8 mouse cellular contexts compared by ENCODE assay signal in the genomic region with DNA sequence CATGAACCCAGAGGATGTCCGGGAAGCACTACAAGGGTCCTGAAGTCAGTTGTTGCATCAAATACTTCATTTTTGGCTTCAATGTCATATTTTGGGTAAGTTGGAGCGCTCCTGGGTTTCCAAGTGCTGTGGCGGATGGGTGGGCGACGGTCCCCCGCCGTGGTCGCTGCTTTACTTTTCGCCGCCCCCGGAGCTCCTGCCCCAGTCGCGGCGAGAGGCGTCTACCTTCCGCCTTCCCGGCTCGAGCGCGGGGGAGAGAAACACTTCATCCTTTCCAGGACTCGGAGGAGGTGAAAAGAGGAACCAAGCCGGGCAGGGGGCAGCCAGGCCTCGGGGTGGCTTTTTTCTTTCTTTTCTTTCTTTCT. TPM values are rescaled to one million over a fixed set of nuclear protein-coding genes. Genes with fewer than 3 reads are reported as not detected.
DNase-seq lines count a peak whose midpoint lies in the region.

No protein-coding gene starts in this region.

- peak overlapping the region; percentile 64 for H3K4me3 ChIP-seq in brown adipose tissue, adult 24 weeks (ENCODE audit: insufficient read depth, low read depth, low read length)
- peak overlapping the region; percentile 85 for H3K4me3 ChIP-seq in midbrain, embryonic 10.5 days

- DNase-seq in ovary, postnatal 14 days (ENCODE audit: low spot score), result peak; percentile 25
- DNase-seq in ovary, postnatal 10 days (ENCODE audit: low spot score), result no peak
- DNase-seq in heart, adult 8-10 months (ENCODE audit: low spot score), result peak; percentile 14
- peak; percentile 20 to 48 for DNase-seq in kidney, postnatal 25 days
- DNase-seq in midbrain, embryonic 10.5 days (ENCODE audit: low spot score), result peak; percentile 66
- DNase-seq in thymus, postnatal 0 days (ENCODE audit: low spot score), result peak; percentile 43
- no peak for DNase-seq in adipocyte (ENCODE audit: low spot score)

- H3K27me3 ChIP-seq in midbrain, embryonic 10.5 days (ENCODE audit: low read depth, poor library complexity, severe bottlenecking), result peaks cover 19% of the 10 kb centered on the region

- no peaks in the 10 kb centered on the region for H3K36me3 ChIP-seq in midbrain, embryonic 10.5 days

- H3K9me3 ChIP-seq in midbrain, embryonic 10.5 days (replicated peaks), result no peaks in the 10 kb centered on the region

- under 1% methylated on average over 23 of the region's 23 CpGs for WGBS in midbrain, embryonic 10.5 days

- peaks cover 7% of the 10 kb centered on the region; the same call in 1 of the 2 replicates for H3K4me1 ChIP-seq in brown adipose tissue, adult 24 weeks (ENCODE audit: control insufficient read depth, insufficient read depth, insufficient read length, low read length)
- peaks cover 36% of the 10 kb centered on the region for H3K4me1 ChIP-seq in midbrain, embryonic 10.5 days

- peak overlapping the region; percentile 31; the same call in 1 of the 2 replicates for H3K27ac ChIP-seq in brown adipose tissue, adult 24 weeks (replicated peaks; ENCODE audit: low read depth, low read length)
- H3K27ac ChIP-seq in midbrain, embryonic 10.5 days (replicated peaks), result peak overlapping the region; percentile 94

RNA-seq across cellular contexts. Expression of a gene that starts 0.6 kb away (rescaled TPM):
- 6.7 and 9.6 TPM in 2 replicates for polyA plus RNA-seq in brown adipose tissue, adult 24 weeks (2012; ENCODE audit: insufficient read depth, insufficient read length, missing spikeins)
- 1 to 10 TPM; 4.2 to 6.7 (median 5.1) TPM for total RNA-seq in heart, adult 8-10 months (2022)
- polyA plus RNA-seq in midbrain, embryonic 10.5 days (2016; fragmentation: Nextera tagmentation; extraction: Ambion mirVana), result 28.1 and 31.7 TPM in 2 replicates
- polyA plus RNA-seq in thymus, postnatal 0 days (2015; fragmentation: Nextera tagmentation; extraction: Ambion mirVana), result 16.8 and 17.5 TPM in 2 replicates

Comparison
In these comparisons a context has a peak if more than half of its experiments do, and no peak if none do; other contexts are left out.
1. DNase-seq: peak in ovary, postnatal 14 days (single experiment), heart, adult 8-10 months (single experiment), kidney, postnatal 25 days (2 of 2), midbrain, embryonic 10.5 days (single experiment) and thymus, postnatal 0 days (single experiment); none in ovary, postnatal 10 days (single experiment) and adipocyte (single experiment).